Mouse (Mus musculus): Measurements from ENCODE around the gene Retreg1. TPM values are rescaled to one million over a fixed set of nuclear protein-coding genes. Genes with fewer than 3 reads are reported as not detected.

The Retreg1 gene
- 100 to 1,000 TPM; 114 to 115 TPM for total RNA-seq (2021)
- long read RNA-seq, experiment 1, transcript Retreg1-205 (7 exons, 3,200 nt), result major isoform, 118 of 149 reads
- long read RNA-seq, experiment 1, partial matches to known transcripts, result 12 of 149 reads
- long read RNA-seq, experiment 1, other reads (novel, unspliced or antisense), result 9 of 149 reads
- long read RNA-seq, experiment 2, transcript Retreg1-205 (7 exons, 3,200 nt), result major isoform, 90 of 115 reads
- long read RNA-seq, experiment 2, transcript Retreg1-201 (9 exons, 3,248 nt), result minor isoform, 5 of 115 reads
- long read RNA-seq, experiment 2, partial matches to known transcripts, result 11 of 115 reads
- long read RNA-seq, experiment 2, other reads (novel, unspliced or antisense), result 7 of 115 reads

DNA sequence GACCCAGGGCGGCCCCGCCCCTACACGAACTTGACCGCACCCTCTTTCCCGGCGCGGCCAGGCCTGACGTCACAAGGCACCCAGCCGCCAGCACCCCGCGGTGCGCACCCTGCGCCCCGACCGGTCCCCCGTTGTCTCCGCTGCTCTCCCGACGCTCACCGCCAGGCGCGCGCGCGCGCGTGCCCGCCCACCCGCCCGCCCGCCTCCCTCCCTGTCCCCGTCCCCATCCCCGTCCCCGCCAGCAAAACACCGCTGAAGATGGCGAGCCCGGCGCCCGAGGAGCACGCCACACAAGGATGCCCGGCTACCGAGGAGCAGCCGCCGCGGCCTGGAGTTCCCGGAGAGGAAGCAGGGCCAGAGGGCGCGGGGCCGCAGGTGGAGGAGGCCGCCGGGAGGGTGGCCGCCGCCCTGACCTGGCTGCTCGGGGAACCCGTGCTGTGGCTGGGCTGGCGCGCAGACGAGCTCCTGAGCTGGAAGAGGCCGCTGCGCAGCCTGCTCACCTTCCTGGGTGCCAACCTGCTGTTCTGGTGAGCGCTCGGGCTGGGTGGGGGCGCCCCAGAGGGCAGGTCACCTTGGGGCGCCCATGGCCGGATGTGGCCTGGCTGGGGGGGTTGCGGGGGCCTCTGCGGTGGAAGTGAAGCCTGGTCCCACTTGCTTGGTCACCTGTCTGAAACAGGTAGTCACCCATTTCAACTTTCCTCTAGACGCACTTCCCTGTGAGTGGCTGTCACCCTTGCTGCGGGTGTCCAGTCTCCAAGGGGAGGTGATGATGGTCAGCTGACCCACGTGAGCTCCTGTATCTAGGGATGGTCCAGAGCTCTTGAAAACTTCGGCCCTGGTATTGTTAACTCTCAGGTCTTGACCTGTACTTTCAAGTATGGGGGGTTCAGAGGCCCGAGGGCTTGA lies at the start of gene Retreg1:
Gene Retreg1 (plus strand): TSS at position 95 of the 906 bp plus-strand sequence.
- DNase-seq, result peak; percentile 74

DNA sequence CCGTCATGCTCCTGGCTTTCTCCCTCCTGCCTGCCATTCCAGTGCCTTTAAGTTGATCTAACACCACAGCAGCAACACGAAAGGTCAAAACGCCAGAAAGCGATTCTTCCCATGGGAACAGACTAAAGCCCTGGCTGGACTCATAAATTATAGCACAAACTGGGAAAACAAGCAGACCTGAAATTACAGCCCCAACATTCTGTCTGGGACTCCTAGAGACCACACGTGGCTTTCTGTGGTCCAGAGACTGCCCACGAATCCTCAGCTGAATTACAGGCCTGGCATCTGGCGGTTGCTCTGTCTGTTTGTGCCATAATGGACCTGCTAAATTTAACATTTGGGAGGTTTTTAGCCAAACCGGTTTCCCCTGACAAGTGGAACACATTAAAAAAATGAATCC lies 48.9 kb upstream of the Retreg1 start:
- no peak for DNase-seq

- DNase-seq, result no peak
Observed at GRCm38 (mm10) chr15:25795496-25795895, 47.5 kb upstream of the Retreg1 start.

DNA sequence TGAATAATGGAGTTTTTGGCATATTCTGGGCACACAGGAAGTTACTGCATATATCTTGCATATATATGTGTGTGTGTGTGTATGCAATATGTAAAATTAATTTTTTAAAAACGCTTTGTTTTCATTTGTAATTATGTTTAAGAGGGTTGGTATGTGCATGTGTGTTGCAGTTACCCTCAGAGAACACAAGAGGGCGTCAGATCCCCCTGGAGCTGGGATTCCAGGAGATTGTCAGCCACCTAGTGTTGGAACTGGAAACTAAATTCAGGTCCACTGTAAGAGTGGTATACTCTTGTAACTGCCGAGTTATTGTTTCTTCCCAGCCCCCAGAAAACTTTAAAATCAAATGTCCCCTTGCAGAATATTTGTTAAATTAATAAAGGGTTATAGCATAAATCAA lies 46.6 kb upstream of the Retreg1 start:
- no peak for DNase-seq

GRCm38 (mm10) chr15:25797179-25797578 lies 45.8 kb upstream of the Retreg1 start:
- no peak for DNase-seq

DNA sequence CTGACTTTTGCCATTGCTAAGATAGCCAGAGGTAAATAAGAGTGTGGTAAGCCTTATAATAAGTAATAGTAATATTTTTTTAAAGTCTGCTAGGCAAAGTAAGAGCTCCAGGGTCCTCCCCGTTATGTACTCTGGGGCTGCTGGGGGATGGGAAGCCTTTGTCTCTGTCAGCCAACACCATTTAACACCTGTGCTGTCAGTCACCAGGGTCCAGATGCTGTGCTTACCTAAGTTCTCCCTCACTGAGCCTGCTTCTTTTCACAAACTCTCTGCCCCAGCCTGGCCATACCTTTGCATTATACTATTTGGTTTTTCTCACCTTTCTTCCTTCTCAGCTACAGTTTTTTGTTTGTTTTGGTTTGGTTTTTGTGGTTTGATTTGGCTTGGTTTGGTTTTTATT lies 45.1 kb upstream of the Retreg1 start:
- no peak for DNase-seq

- DNase-seq, result no peak
Observed at GRCm38 (mm10) chr15:25801726-25802125, 41.3 kb upstream of the Retreg1 start.

DNA sequence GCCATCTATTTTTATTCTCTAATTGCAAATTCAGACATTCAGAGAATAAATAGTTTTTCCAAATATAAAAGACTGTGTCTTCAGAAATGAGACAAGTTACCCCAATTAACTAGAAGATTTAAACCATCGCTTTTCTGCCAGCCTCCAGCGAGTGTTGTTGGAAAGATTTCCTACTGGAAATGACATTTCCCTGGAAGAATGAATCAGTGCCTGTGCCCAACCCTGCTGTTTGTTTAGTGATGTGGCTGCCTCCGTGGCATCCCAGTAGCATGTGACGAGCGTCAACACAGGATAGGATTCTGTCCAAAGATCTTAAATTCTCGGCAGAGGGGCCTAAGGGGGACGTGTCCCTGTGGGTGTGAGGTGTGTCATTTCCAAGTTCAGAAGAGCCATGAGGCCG lies 40.8 kb upstream of the Retreg1 start:
- no peak for DNase-seq

- no peak for DNase-seq
Observed at GRCm38 (mm10) chr15:25803111-25803510, 39.9 kb upstream of the Retreg1 start.

DNA sequence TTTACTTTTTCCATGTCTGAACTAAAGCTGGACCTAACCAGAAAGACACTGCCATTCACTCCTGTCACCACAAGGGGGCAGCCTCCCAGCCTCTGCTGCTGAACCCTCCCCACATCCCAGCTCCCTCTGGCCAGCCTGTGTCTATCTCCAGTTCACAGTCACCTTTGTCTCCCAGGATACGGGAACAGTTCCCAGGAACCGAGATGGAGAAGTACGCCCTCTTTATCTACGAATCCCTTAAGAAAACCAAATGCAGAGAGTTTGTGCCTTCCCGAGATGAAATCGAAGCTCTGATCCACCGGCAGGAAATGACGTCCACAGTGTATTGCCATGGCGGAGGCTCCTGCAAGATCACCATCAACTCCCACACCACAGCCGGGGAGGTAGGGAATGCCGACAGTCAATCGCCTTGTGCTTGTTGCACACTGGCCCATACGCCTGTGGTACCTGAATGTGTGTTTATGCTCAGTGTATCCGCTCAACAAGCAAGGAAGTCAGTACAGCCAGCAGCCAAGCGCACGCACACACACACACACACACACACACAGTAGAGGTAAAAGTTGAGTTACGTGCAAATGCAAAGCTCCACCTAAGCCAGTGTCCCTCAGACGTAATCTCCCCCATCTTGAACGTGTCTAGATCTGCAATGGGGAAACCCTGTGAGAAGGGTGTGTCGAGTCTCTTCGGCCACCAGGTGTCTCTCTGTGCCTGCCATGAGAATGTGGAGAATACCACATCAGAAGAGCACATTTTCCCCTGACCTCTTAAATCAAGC lies 37.5 kb upstream of the Retreg1 start:
- peak; percentile 80 for DNase-seq

DNA sequence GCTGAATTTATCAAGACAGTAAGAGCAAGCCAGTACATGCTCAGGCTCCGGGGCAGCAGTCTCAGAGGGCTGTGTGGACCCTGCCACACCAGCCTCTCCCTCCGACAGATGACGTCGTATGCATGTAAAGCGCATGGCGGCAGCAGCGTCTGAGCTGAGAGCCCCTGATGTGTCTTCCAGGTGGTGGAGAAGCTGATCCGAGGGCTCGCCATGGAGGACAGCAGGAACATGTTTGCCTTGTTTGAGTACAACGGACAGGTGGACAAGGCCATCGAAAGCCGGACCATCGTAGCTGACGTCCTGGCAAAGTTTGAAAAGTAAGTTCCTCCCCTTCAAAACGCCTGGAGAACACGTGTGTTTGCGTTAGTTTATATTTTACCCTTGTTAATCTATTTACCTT lies 36.6 kb upstream of the Retreg1 start:
- no peak for DNase-seq

DNA sequence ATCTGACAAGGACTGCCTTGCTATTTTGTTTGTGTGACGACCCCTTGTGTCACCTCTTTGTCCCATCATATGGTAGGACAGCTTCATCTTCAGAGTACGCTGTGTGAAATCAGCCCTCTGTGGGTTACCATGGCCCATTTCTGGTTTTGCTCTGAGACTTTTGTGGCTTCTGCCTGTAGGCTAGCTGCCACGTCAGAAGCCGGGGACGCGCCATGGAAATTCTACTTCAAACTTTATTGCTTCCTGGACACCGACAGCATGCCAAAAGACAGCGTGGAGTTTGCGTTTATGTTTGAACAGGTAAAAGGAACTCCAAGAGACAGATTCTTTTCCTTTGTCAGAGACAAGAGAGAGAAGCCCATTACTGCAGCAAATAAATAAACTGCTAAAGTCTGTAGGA lies 36.1 kb upstream of the Retreg1 start:
- no peak for DNase-seq

GRCm38 (mm10) chr15:25808677-25809460 lies 34.1 kb upstream of the Retreg1 start:
- DNase-seq, result no peak

DNA sequence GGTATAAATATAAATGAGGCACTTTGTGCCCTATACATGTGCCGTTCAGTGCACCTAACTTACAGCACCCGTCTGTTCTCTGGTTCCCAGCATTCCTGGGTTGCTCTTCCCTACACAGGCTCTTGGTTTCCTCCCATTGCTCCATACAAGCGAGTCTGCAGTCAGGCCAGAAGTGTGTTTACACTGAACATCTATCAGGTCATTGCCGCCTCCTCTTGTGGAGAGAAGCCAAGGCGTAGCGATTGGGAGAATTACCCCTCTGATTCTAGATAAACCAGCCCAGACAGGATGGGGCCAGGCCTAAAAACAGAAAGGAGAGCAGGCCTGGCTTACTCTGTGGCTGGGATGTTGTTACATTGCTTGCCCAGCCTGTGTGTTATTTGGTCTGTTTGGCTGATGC lies 33.3 kb upstream of the Retreg1 start:
- no peak for DNase-seq

DNA sequence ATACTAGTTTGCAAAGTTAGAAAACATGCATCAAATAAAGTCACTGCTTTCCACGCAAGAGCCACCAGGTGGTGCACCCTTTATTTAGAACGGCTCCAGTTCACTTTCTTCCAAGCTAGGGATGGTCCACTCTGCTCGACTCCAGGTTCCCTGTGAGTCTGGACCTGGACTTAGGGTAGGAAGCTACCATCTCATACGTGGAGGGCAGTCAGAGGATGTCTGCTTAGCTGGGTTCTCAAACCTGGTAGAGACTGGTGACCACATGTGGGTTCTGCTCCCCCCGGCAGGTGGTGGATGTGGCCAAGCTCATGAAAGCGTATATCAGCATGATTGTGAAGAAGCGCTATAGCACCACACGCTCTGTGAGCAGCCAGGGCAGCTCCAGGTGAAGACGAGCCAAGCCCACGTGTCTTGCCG lies 31.1 kb upstream of the Retreg1 start:
- no peak for DNase-seq

DNA sequence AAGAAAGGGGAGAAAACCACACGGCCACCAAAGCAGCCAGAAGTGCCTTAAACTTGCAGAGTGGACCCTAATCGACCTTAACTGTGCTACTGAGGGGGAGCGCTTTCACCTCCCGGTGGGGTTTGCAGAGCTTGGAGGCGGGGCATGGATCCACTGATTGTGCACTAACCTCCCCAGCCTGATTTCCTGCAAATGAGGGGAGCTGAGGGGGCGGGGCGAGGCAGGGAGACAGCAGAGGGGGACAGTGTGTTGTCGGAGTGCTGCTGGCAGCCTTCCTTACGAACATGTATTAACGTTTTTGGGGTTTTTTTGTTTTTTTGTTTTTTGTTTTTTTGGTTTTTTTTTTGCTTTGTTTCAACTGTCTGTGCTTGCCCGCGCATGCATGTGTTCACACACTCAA lies 30.5 kb upstream of the Retreg1 start:
- no peak for DNase-seq

DNA sequence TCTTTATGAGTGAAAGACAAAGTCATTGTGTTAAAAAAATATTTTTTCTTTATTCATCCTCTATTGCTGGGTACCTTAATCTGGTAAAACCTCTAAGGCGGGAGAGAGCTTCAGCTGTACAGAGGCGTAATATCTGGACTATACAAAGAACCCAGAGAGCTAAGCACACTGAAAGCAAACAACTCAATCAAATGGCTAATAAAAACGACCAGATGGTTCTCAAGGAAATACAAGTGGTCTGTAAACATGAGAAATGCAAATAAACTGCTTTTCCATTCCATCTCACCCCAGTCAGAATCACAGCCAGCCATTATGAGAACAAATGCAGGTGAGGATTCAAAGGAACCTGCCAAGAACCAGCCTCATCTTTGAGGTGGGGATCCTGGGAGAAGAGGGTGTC lies 28.4 kb upstream of the Retreg1 start:
- no peak for DNase-seq

DNA sequence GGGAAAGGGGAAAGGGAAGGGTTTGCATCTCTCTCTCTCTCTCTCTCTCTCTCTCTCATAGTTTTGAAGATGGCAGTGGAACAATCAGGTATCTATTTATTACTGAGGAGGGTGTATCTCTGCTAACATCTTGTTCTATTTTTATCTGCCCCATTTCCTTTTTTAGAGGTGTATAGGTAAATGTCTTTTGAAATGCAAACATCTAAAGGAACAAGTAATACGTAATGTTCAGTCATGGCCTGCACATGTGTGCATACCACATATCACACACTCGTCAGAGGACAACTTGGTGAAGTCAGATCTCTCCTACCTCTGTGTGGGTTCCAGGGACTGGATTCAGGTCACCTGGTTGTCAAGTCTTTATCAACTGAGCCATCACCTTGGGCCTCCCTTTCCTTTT lies 25.8 kb upstream of the Retreg1 start:
- DNase-seq, result no peak

GRCm38 (mm10) chr15:25821981-25822380 lies 21.0 kb upstream of the Retreg1 start:
- DNase-seq, result no peak

- no peak for DNase-seq
Observed at GRCm38 (mm10) chr15:25822656-25823055, 20.3 kb upstream of the Retreg1 start.

DNA sequence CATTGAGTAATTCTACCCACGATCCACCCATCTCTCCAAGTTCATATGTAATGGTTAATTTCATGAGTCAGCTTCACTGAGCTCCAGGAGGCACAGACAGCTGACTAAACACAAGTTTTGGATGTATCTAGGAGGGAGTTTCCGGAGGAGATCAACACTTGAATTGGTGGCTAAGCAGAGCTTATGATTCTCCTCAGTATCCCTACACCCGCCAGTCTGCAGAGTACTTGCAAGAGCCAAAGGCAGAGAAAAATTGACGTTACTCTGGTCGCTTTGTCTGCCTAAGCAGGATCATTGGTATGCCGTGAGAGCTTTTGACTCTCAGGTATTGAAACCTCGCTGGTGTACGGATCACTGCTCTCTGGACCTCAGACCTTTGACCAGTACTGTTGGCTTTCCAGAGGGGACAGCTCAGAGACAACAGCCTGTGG lies 16.4 kb upstream of the Retreg1 start:
- no peak for DNase-seq

GRCm38 (mm10) chr15:25828464-25828863 lies 14.5 kb upstream of the Retreg1 start:
- no peak for DNase-seq
